Mouse (Mus musculus) spleen, adult 2 months (tissue): ENCODE results near the gene Fubp1.

Source experiments
- CTCF ChIP-seq: fragments of 200-500 bp; IDR thresholded peaks from 2 replicates; pipeline ENCODE4 v1.5.1; 2011; ENCODE audit warnings: mild to moderate bottlenecking, inconsistent platforms; ENCODE audit not compliant: insufficient read depth, insufficient read length, insufficient replicate concordance; ENCODE audit errors: extremely low read depth
- POLR2A ChIP-seq: fragments of 200-500 bp; IDR thresholded peaks from 2 replicates; pipeline ENCODE4 v1.6.1; 2011; ENCODE audit warnings: low read depth, low read length, inconsistent platforms

GRCm38 (mm10) chr3:152201651-152202050 lies 8.6 kb upstream of the Fubp1 start:
- TF ChIP-seq POLR2A, result no peak
- no peak for TF ChIP-seq CTCF
